In genomic region chr11:75813085-75813484, GRCm38 (mm10) we compare ENCODE assay signal across 12 mouse cellular contexts. TPM values are rescaled to one million over a fixed set of nuclear protein-coding genes. Genes with fewer than 3 reads are reported as not detected.
DNase-seq lines count a peak whose midpoint lies in the region; ATAC-seq and TF ChIP-seq lines count a peak whose summit lies in the region.
"Had no signal": no experiment of that assay in that cellular context is flagged by ENCODE, and none has a peak within 500 bp of the region (broad histone marks: within the 10 kb centered on the region; RNA-seq: fewer than 3 reads in every experiment).

No protein-coding gene starts in this region.

- H3K4me1 ChIP-seq in kidney, adult 2 months (ENCODE audit: control insufficient read depth, insufficient read depth, low read length), result no peaks in the 10 kb centered on the region
- peaks cover 16 to 26% of the 10 kb centered on the region in 2 experiments for H3K4me1 ChIP-seq in heart, embryonic 14.5 days (ENCODE audit: control insufficient read depth in 2 of 2, insufficient read depth in 2 of 2, low read length in 2 of 2)
- H3K4me1 ChIP-seq in lung, postnatal 0 days (ENCODE audit: insufficient read depth, low read depth, low read length), result peaks cover 9% of the 10 kb centered on the region
- no peaks in the 10 kb centered on the region for H3K4me1 ChIP-seq in forebrain, postnatal 0 days (ENCODE audit: insufficient read depth)
- H3K4me1 ChIP-seq: liver, embryonic 15.5 days had no signal

- no peak for TF ChIP-seq CTCF in kidney, adult 2 months (conservative IDR thresholded peaks at IDR 0.05; ENCODE audit: insufficient read depth, insufficient read length, low read depth, low read length)
- no peak for TF ChIP-seq CTCF in Patski (IDR thresholded peaks at IDR 0.05)
- no peak for TF ChIP-seq CTCF in lung, postnatal 0 days (IDR thresholded peaks at IDR 0.05)
- TF ChIP-seq CTCF in forebrain, postnatal 0 days (IDR thresholded peaks at IDR 0.05; ENCODE audit: low read depth), result no peak

- H3K4me3 ChIP-seq in kidney, adult 2 months (ENCODE audit: insufficient read depth, low read depth, low read length), result no peak overlapping the region
- H3K4me3 ChIP-seq in heart, embryonic 14.5 days (ENCODE audit: control insufficient read depth in 1 of 2, insufficient read depth in 1 of 2, low read depth in 1 of 2, low read length in 2 of 2), result no peak overlapping the region
- no peak overlapping the region for H3K4me3 ChIP-seq in lung, postnatal 0 days (ENCODE audit: low read depth, low read length)
- no peak overlapping the region for H3K4me3 ChIP-seq in forebrain, postnatal 0 days (ENCODE audit: low read depth, low read length)
- H3K4me3 ChIP-seq: liver, embryonic 15.5 days had no signal

- in situ Hi-C loops in Patski (cut with MboI; ENCODE audit: low pct_unique_long_range_greater_than_20kb), result no loop called here

- no peaks in the 10 kb centered on the region for H3K27me3 ChIP-seq in kidney, adult 2 months (replicated peaks; ENCODE audit: control insufficient read depth, insufficient read depth, low read length)
- H3K27me3 ChIP-seq in Patski, result no peaks in the 10 kb centered on the region
- peaks cover 3% of the 10 kb centered on the region; the same call in 1 of the 2 replicates for H3K27me3 ChIP-seq in heart, embryonic 14.5 days (ENCODE audit: control insufficient read depth, insufficient read depth, low read length)
- no peaks in the 10 kb centered on the region for H3K27me3 ChIP-seq in lung, postnatal 0 days (replicated peaks; ENCODE audit: insufficient read depth, low read length)
- H3K27me3 ChIP-seq in forebrain, postnatal 0 days (ENCODE audit: insufficient read depth, low read length), result no peaks in the 10 kb centered on the region
- H3K27me3 ChIP-seq: liver, embryonic 15.5 days had no signal

- no peak for TF ChIP-seq POLR2A in kidney, adult 2 months (IDR thresholded peaks at IDR 0.05; ENCODE audit: low read depth, low read length)

- no peak overlapping the region for H3K4me2 ChIP-seq in heart, embryonic 14.5 days (ENCODE audit: low read length)
- no peak overlapping the region for H3K4me2 ChIP-seq in lung, postnatal 0 days (replicated peaks; ENCODE audit: low read depth, low read length)
- no peak overlapping the region for H3K4me2 ChIP-seq in forebrain, postnatal 0 days (ENCODE audit: low read depth)
- H3K4me2 ChIP-seq: liver, embryonic 15.5 days had no signal

- DNase-seq in kidney, adult 2 months, result peak; percentile 25
- DNase-seq in kidney, postnatal 14 days, result no peak
- DNase-seq in Patski (ENCODE audit: low read depth, low spot score), result no peak
- peak; percentile 56 for DNase-seq in lung, postnatal 0 days (ENCODE audit: low spot score)
- no peak for DNase-seq in B cell, adult 2 months
- no peak for DNase-seq in forebrain, postnatal 0 days
- DNase-seq: gastrocnemius, postnatal 25 days; layer of hippocampus, adult 9-11 months had no signal

- POLR2A ChIA-PET in Patski (lab: Charles Lee), result no interaction called here

- ATAC-seq in Patski, result peak; percentile 11
- ATAC-seq in heart, embryonic 14.5 days (ENCODE audit: insufficient number of reproducible peaks, insufficient read depth, low FRiP score, low read depth), result no peak
- ATAC-seq in lung, postnatal 0 days, result peak; percentile 59
- ATAC-seq in megakaryocyte progenitor cell, adult 5-6 weeks (replicated peaks; ENCODE audit: poor library complexity), result no peak
- no peak for ATAC-seq in forebrain, postnatal 0 days

- no peak for TF ChIP-seq EP300 in lung, postnatal 0 days (IDR thresholded peaks at IDR 0.05)

- H3K36me3 ChIP-seq in kidney, adult 2 months (ENCODE audit: control insufficient read depth, insufficient read depth, low read length), result no peaks in the 10 kb centered on the region
- no peaks in the 10 kb centered on the region for H3K36me3 ChIP-seq in heart, embryonic 14.5 days (ENCODE audit: control insufficient read depth, insufficient read depth, low read length)
- no peaks in the 10 kb centered on the region for H3K36me3 ChIP-seq in lung, postnatal 0 days (ENCODE audit: insufficient read depth, low read length)
- no peaks in the 10 kb centered on the region for H3K36me3 ChIP-seq in forebrain, postnatal 0 days (ENCODE audit: insufficient read depth)
- H3K36me3 ChIP-seq: liver, embryonic 15.5 days had no signal

- H3K9ac ChIP-seq in heart, embryonic 14.5 days (ENCODE audit: low read length), result 0 out of 2 replicates have a peak overlapping the region, but pooled peaks have one; percentile 42
- no peak overlapping the region for H3K9ac ChIP-seq in lung, postnatal 0 days (replicated peaks; ENCODE audit: low read depth)
- no peak overlapping the region for H3K9ac ChIP-seq in forebrain, postnatal 0 days
- H3K9ac ChIP-seq: liver, embryonic 15.5 days had no signal

- WGBS in kidney, adult 2 months, result 67% methylated on average over 10 of the region's 10 CpGs
- 36% methylated on average over 10 of the region's 10 CpGs for WGBS in heart, embryonic 14.5 days
- WGBS in lung, postnatal 0 days, result 43% methylated on average over 10 of the region's 10 CpGs
- WGBS in forebrain, postnatal 0 days, result 70% methylated on average over 10 of the region's 10 CpGs

- H3K27ac ChIP-seq in kidney, adult 2 months (ENCODE audit: insufficient read depth, low read depth, low read length), result no peak overlapping the region
- H3K27ac ChIP-seq in heart, embryonic 14.5 days (replicated peaks in 1 of 2; ENCODE audit: control insufficient read depth in 1 of 2, insufficient read depth in 1 of 2, low read depth in 2 of 2, low read length in 2 of 2), result peak overlapping the region; percentile 27 to 91; a peak in 3 of 4 replicates
- H3K27ac ChIP-seq in lung, postnatal 0 days (ENCODE audit: low read length), result no peak overlapping the region; the same call in 1 of the 2 replicates
- H3K27ac ChIP-seq in forebrain, postnatal 0 days (ENCODE audit: low read depth, low read length), result no peak overlapping the region
- H3K27ac ChIP-seq: liver, embryonic 15.5 days had no signal

- H3K9me3 ChIP-seq in heart, embryonic 14.5 days (ENCODE audit: control insufficient read depth, low read length), result no peaks in the 10 kb centered on the region
- no peaks in the 10 kb centered on the region for H3K9me3 ChIP-seq in lung, postnatal 0 days (ENCODE audit: low read length)
- H3K9me3 ChIP-seq in forebrain, postnatal 0 days (ENCODE audit: low read length), result no peaks in the 10 kb centered on the region
- H3K9me3 ChIP-seq: liver, embryonic 15.5 days had no signal

- CTCF ChIA-PET in Patski (lab: Charles Lee), result interaction anchor here (1.3 kb wide), 1 partner anchor 9 kb away, joined by 5 read pairs; no protein-coding TSS in a partner anchor

RNA-seq across cellular contexts. Expression of gene Doc2b, which starts 17.2 kb away (rescaled TPM):
- 0.34 and 0.36 TPM in 2 replicates for polyA plus RNA-seq in kidney, adult 2 months (2012; rRNA removed)
- polyA plus RNA-seq in Patski (2021), result 0.04 TPM
- polyA plus RNA-seq in heart, embryonic 14.5 days (2014; fragmentation: Nextera tagmentation; extraction: Ambion mirVana), result 0.09 and 0.22 TPM in 2 replicates
- polyA plus RNA-seq in lung, postnatal 0 days (2015; fragmentation: Nextera tagmentation; extraction: Ambion mirVana), result 0.06 and 0.10 TPM in 2 replicates
- not detected in 2 replicates for total RNA-seq in megakaryocyte progenitor cell, adult 5-6 weeks (2015)
- not detected in 2 replicates for total RNA-seq in megakaryocyte progenitor cell, adult 5-6 weeks (2017)
- 13.3 and 16.2 TPM in 2 replicates for total RNA-seq in forebrain, postnatal 0 days (2014; rRNA removed)
- 3.5 and 5.3 TPM in 2 replicates for polyA plus RNA-seq in forebrain, postnatal 0 days (2015; fragmentation: Nextera tagmentation; extraction: Ambion mirVana)
- total RNA-seq: common myeloid progenitor, adult 5-6 weeks had no signal

Comparison
In these comparisons a context has a peak if more than half of its experiments do, and no peak if none do; other contexts are left out.
1. DNase-seq: peak in kidney, adult 2 months (single experiment) and lung, postnatal 0 days (single experiment); none in kidney, postnatal 14 days (single experiment), Patski (single experiment), B cell, adult 2 months (0 of 2) and forebrain, postnatal 0 days (single experiment).
2. H3K27ac ChIP-seq: peak in heart, embryonic 14.5 days (2 of 2); none in kidney, adult 2 months (single experiment), lung, postnatal 0 days (single experiment) and forebrain, postnatal 0 days (single experiment).
3. ATAC-seq: peak in Patski (single experiment) and lung, postnatal 0 days (single experiment); none in heart, embryonic 14.5 days (single experiment), megakaryocyte progenitor cell, adult 5-6 weeks (single experiment) and forebrain, postnatal 0 days (single experiment).